9 mouse cellular contexts compared by ENCODE assay signal in genomic region chr8:121736236-121736635, GRCm38 (mm10). TPM values are rescaled to one million over a fixed set of nuclear protein-coding genes. Genes with fewer than 3 reads are reported as not detected.
DNase-seq lines count a peak whose midpoint lies in the region; ATAC-seq and TF ChIP-seq lines count a peak whose summit lies in the region.
"Had no signal": no experiment of that assay in that cellular context is flagged by ENCODE, and none has a peak within 500 bp of the region (broad histone marks: within the 10 kb centered on the region; RNA-seq: fewer than 3 reads in every experiment).

No protein-coding gene starts in this region.

- 16% methylated on average over 7 of the region's 7 CpGs for WGBS in midbrain, embryonic 14.5 days
- WGBS in midbrain, embryonic 13.5 days: 18% methylated on average over 7 of the region's 7 CpGs
- WGBS in hindbrain, postnatal 0 days: 20% methylated on average over 7 of the region's 7 CpGs
- WGBS in neural tube, embryonic 11.5 days: 14% methylated on average over 7 of the region's 7 CpGs
- 16% methylated on average over 7 of the region's 7 CpGs for WGBS in midbrain, embryonic 16.5 days

- no peak overlapping the region for H3K9ac ChIP-seq in midbrain, embryonic 14.5 days (replicated peaks; ENCODE audit: low read length)
- no peak overlapping the region for H3K9ac ChIP-seq in midbrain, embryonic 13.5 days (replicated peaks)
- no peak overlapping the region for H3K9ac ChIP-seq in hindbrain, postnatal 0 days (replicated peaks; ENCODE audit: low read length)
- no peak overlapping the region for H3K9ac ChIP-seq in neural tube, embryonic 11.5 days (ENCODE audit: low read length)
- no peak overlapping the region for H3K9ac ChIP-seq in midbrain, embryonic 16.5 days (ENCODE audit: low read depth, low read length)
- H3K9ac ChIP-seq: embryonic facial prominence, embryonic 15.5 days had no signal

- no peaks in the 10 kb centered on the region for H3K36me3 ChIP-seq in midbrain, embryonic 14.5 days (ENCODE audit: control insufficient read depth, insufficient read depth, low read length)
- no peaks in the 10 kb centered on the region for H3K36me3 ChIP-seq in midbrain, embryonic 13.5 days
- no peaks in the 10 kb centered on the region for H3K36me3 ChIP-seq in hindbrain, postnatal 0 days (ENCODE audit: insufficient read depth, low read length)
- no peaks in the 10 kb centered on the region for H3K36me3 ChIP-seq in neural tube, embryonic 11.5 days (ENCODE audit: control insufficient read depth, insufficient read depth, low read length)
- H3K36me3 ChIP-seq in midbrain, embryonic 16.5 days (ENCODE audit: control insufficient read depth, insufficient read depth, low read length): no peaks in the 10 kb centered on the region
- H3K36me3 ChIP-seq: embryonic facial prominence, embryonic 15.5 days had no signal

- no peak for TF ChIP-seq CTCF in hindbrain, postnatal 0 days (IDR thresholded peaks at IDR 0.05; ENCODE audit: low read depth)

- DNase-seq in midbrain, embryonic 14.5 days: peak; percentile 44
- DNase-seq in adrenal gland, adult 8-10 months: peak; percentile 13
- DNase-seq in hindbrain, postnatal 0 days (ENCODE audit: low spot score): peak; percentile 51
- DNase-seq in neural tube, embryonic 11.5 days (ENCODE audit: low spot score): peak; percentile 55

- peaks cover 17% of the 10 kb centered on the region for H3K4me1 ChIP-seq in midbrain, embryonic 14.5 days (ENCODE audit: control insufficient read depth, insufficient read depth, low read length)
- H3K4me1 ChIP-seq in midbrain, embryonic 13.5 days (replicated peaks): peaks cover 29% of the 10 kb centered on the region
- H3K4me1 ChIP-seq in hindbrain, postnatal 0 days (ENCODE audit: insufficient read depth, low read length): peaks cover 8% of the 10 kb centered on the region
- H3K4me1 ChIP-seq in neural tube, embryonic 11.5 days (ENCODE audit: control insufficient read depth, insufficient read depth, low read length): 0 out of 2 replicates have a peak, but pooled peaks cover under 1% of the 10 kb centered on the region
- H3K4me1 ChIP-seq in midbrain, embryonic 16.5 days (ENCODE audit: control insufficient read depth, insufficient read depth, low read length): peaks cover 19% of the 10 kb centered on the region
- H3K4me1 ChIP-seq: embryonic facial prominence, embryonic 15.5 days; megakaryocyte, embryonic 14.5 days had no signal

- no peak overlapping the region for H3K27ac ChIP-seq in midbrain, embryonic 14.5 days (replicated peaks; ENCODE audit: low read depth, low read length)
- H3K27ac ChIP-seq in midbrain, embryonic 13.5 days: no peak overlapping the region
- H3K27ac ChIP-seq in hindbrain, postnatal 0 days: no peak overlapping the region
- H3K27ac ChIP-seq in neural tube, embryonic 11.5 days (ENCODE audit: low read depth, low read length): no peak overlapping the region
- no peak overlapping the region for H3K27ac ChIP-seq in midbrain, embryonic 16.5 days (ENCODE audit: low read length)
- H3K27ac ChIP-seq: embryonic facial prominence, embryonic 15.5 days had no signal

- H3K4me3 ChIP-seq in midbrain, embryonic 14.5 days (replicated peaks; ENCODE audit: low read depth, low read length): no peak overlapping the region
- H3K4me3 ChIP-seq in midbrain, embryonic 13.5 days (replicated peaks): no peak overlapping the region
- no peak overlapping the region for H3K4me3 ChIP-seq in hindbrain, postnatal 0 days (ENCODE audit: low read length)
- no peak overlapping the region for H3K4me3 ChIP-seq in neural tube, embryonic 11.5 days (ENCODE audit: low read depth, low read length)
- H3K4me3 ChIP-seq in midbrain, embryonic 16.5 days (ENCODE audit: low read depth, low read length): no peak overlapping the region
- H3K4me3 ChIP-seq: embryonic facial prominence, embryonic 15.5 days; megakaryocyte, embryonic 14.5 days had no signal

- no peak overlapping the region for H3K4me2 ChIP-seq in midbrain, embryonic 14.5 days (ENCODE audit: low read length)
- H3K4me2 ChIP-seq in midbrain, embryonic 13.5 days (replicated peaks): no peak overlapping the region
- no peak overlapping the region for H3K4me2 ChIP-seq in hindbrain, postnatal 0 days (ENCODE audit: low read depth, low read length)
- no peak overlapping the region for H3K4me2 ChIP-seq in neural tube, embryonic 11.5 days (ENCODE audit: low read depth)
- H3K4me2 ChIP-seq in midbrain, embryonic 16.5 days (ENCODE audit: low read length): no peak overlapping the region
- H3K4me2 ChIP-seq: embryonic facial prominence, embryonic 15.5 days had no signal

- no peak for ATAC-seq in midbrain, embryonic 14.5 days (ENCODE audit: low FRiP score, low TSS enrichment)
- no peak for ATAC-seq in midbrain, embryonic 13.5 days
- no peak for ATAC-seq in hindbrain, postnatal 0 days
- ATAC-seq in neural tube, embryonic 11.5 days (ENCODE audit: insufficient read depth, low FRiP score, low TSS enrichment): no peak
- ATAC-seq in inflammation-experienced regulatory T-cells, adult 6 months: no peak
- ATAC-seq in midbrain, embryonic 16.5 days: no peak

- H3K27me3 ChIP-seq in midbrain, embryonic 14.5 days (ENCODE audit: control insufficient read depth, insufficient read depth, low read length): 0 out of 2 replicates have a peak, but pooled peaks cover 4% of the 10 kb centered on the region
- H3K27me3 ChIP-seq in midbrain, embryonic 13.5 days: peaks cover 25% of the 10 kb centered on the region
- no peaks in the 10 kb centered on the region for H3K27me3 ChIP-seq in hindbrain, postnatal 0 days (ENCODE audit: insufficient read depth, low read length)
- H3K27me3 ChIP-seq in neural tube, embryonic 11.5 days (ENCODE audit: control insufficient read depth, insufficient read depth, low read length): peaks cover 17% of the 10 kb centered on the region
- no peaks in the 10 kb centered on the region for H3K27me3 ChIP-seq in midbrain, embryonic 16.5 days (ENCODE audit: control insufficient read depth, insufficient read depth, low read depth, low read length)

- H3K9me3 ChIP-seq in midbrain, embryonic 14.5 days (ENCODE audit: control insufficient read depth, low read length): no peaks in the 10 kb centered on the region
- no peaks in the 10 kb centered on the region for H3K9me3 ChIP-seq in midbrain, embryonic 13.5 days
- H3K9me3 ChIP-seq in hindbrain, postnatal 0 days (ENCODE audit: low read length): no peaks in the 10 kb centered on the region
- no peaks in the 10 kb centered on the region for H3K9me3 ChIP-seq in neural tube, embryonic 11.5 days (ENCODE audit: control insufficient read depth, low read length)
- no peaks in the 10 kb centered on the region for H3K9me3 ChIP-seq in midbrain, embryonic 16.5 days (replicated peaks; ENCODE audit: control insufficient read depth, low read length, poor library complexity, severe bottlenecking)
- H3K9me3 ChIP-seq: embryonic facial prominence, embryonic 15.5 days; megakaryocyte, embryonic 14.5 days had no signal

RNA-seq across cellular contexts. Expression of gene Jph3, which starts 6.8 kb away (rescaled TPM):
- 73.5 and 86.4 TPM in 2 replicates for polyA plus RNA-seq in midbrain, embryonic 14.5 days (2014; fragmentation: Nextera tagmentation; extraction: Ambion mirVana)
- polyA plus RNA-seq in midbrain, embryonic 13.5 days (2015; fragmentation: Nextera tagmentation; extraction: Ambion mirVana): 62.3 and 65.4 TPM in 2 replicates
- 1 to 10 TPM; 3.2 to 6.1 (median 4.6) TPM for total RNA-seq in adrenal gland, adult 8-10 months (2022)
- 66.0 and 75.2 TPM in 2 replicates for total RNA-seq in hindbrain, postnatal 0 days (2014; rRNA removed)
- 98.3 and 102 TPM in 2 replicates for polyA plus RNA-seq in hindbrain, postnatal 0 days (2015; fragmentation: Nextera tagmentation; extraction: Ambion mirVana)
- 16.9 and 18.1 TPM in 2 replicates for polyA plus RNA-seq in neural tube, embryonic 11.5 days (2014; fragmentation: Nextera tagmentation; extraction: Ambion mirVana)
- polyA plus RNA-seq in inflammation-experienced regulatory T-cells, adult 6 months (2017; shearing (Covaris generic)): not detected
- polyA plus RNA-seq in midbrain, embryonic 16.5 days (2015; fragmentation: Nextera tagmentation; extraction: Ambion mirVana): 105 and 106 TPM in 2 replicates

Comparison
In these comparisons a context has a peak if more than half of its experiments do, and no peak if none do; other contexts are left out.
1. RNA of gene Jph3, which starts 6.8 kb away (polyA plus RNA-seq): 105 to 106 TPM in midbrain, embryonic 16.5 days, 98.3 to 102 TPM in hindbrain, postnatal 0 days, 73.5 to 86.4 TPM in midbrain, embryonic 14.5 days, 62.3 to 65.4 TPM in midbrain, embryonic 13.5 days and 16.9 to 18.1 TPM in neural tube, embryonic 11.5 days; not detected in inflammation-experienced regulatory T-cells, adult 6 months; every median in the first group is over 10 times any median in the second.
2. Peak in every context shown above with its lines, with median percentiles within 50 percentile points of each other: DNase-seq.